Mouse (Mus musculus): Measurements from ENCODE around the gene March9. TPM values are rescaled to one million over a fixed set of nuclear protein-coding genes. Genes with fewer than 3 reads are reported as not detected.

March9 gene
- total and polyA plus RNA-seq, 3 experiments = 2.1 to 5.2 TPM; not detected in 1

GRCm38 (mm10) chr10:127090560-127091411 lies 30.8 kb upstream of the March9 start:
- no peak for DNase-seq (ENCODE audit: low read depth, low spot score)
- TF ChIP-seq MXI1 (IDR thresholded peaks at IDR 0.05; ENCODE audit: low read depth, low read length) = no peak
- no peak for TF ChIP-seq MYC (IDR thresholded peaks at IDR 0.05; ENCODE audit: low read depth, low read length)
- TF ChIP-seq UBTF (IDR thresholded peaks at IDR 0.05; ENCODE audit: borderline replicate concordance, insufficient read depth, low read depth, low read length) = no peak
- no peak for TF ChIP-seq ELF1 (IDR thresholded peaks at IDR 0.05; ENCODE audit: low read depth, low read length)
- no peak for TF ChIP-seq E2F4 (IDR thresholded peaks at IDR 0.05; ENCODE audit: borderline replicate concordance, low read depth, low read length)
- TF ChIP-seq POLR2AphosphoS2 (IDR thresholded peaks at IDR 0.05; ENCODE audit: low read length) = no peak
- no peak for TF ChIP-seq CHD1 (IDR thresholded peaks at IDR 0.05; ENCODE audit: low read depth, low read length)
- no peak for TF ChIP-seq TAL1 (IDR thresholded peaks at IDR 0.05; ENCODE audit: low read length)
- no peak for TF ChIP-seq SIN3A (IDR thresholded peaks at IDR 0.05; ENCODE audit: low read length)
- no peak for TF ChIP-seq SMC3 (IDR thresholded peaks at IDR 0.05; ENCODE audit: low read depth, low read length)
- H3K79me2 ChIP-seq (ENCODE audit: control insufficient read depth, insufficient read depth, low read length, poor library complexity) = no peaks in the 10 kb centered on the region
- H3K27ac ChIP-seq (ENCODE audit: control insufficient read depth, low read depth, low read length) = no peak overlapping the region
- H3K27me3 ChIP-seq (ENCODE audit: control insufficient read depth in 1 of 2, insufficient read depth in 2 of 2, low read length in 2 of 2) = no peaks in the 10 kb centered on the region
- H3K9me3 ChIP-seq (replicated peaks; ENCODE audit: insufficient read depth, low read length) = no peaks in the 10 kb centered on the region
- peaks cover 0 to 3% of the 10 kb centered on the region in 2 experiments; a peak in 1 of 4 replicates for H3K36me3 ChIP-seq (ENCODE audit: control insufficient read depth in 1 of 2, insufficient read depth in 2 of 2, low read length in 2 of 2)
- no peak overlapping the region for H3K4me3 ChIP-seq (ENCODE audit: control insufficient read depth in 1 of 2, insufficient read depth in 1 of 2, low read depth in 2 of 2, low read length in 2 of 2)
- H3K9ac ChIP-seq (ENCODE audit: control insufficient read depth, low read depth, low read length, poor library complexity, severe bottlenecking) = no peak overlapping the region
- no peaks in the 10 kb centered on the region for H3K4me1 ChIP-seq (ENCODE audit: control insufficient read depth in 1 of 2, insufficient read depth in 2 of 2, low read length in 2 of 2)

- H3K9me3 ChIP-seq (replicated peaks; ENCODE audit: insufficient read depth, low read length) = no peaks in the 10 kb centered on the region
- H3K27ac ChIP-seq (ENCODE audit: control insufficient read depth, low read depth, low read length) = no peak overlapping the region
- H3K9ac ChIP-seq (ENCODE audit: control insufficient read depth, low read depth, low read length, poor library complexity, severe bottlenecking) = no peak overlapping the region
- TF ChIP-seq SMC3 (IDR thresholded peaks at IDR 0.05; ENCODE audit: low read depth, low read length) = peak; percentile 45
- 0 out of 2 replicates have a peak, but pooled peaks have one; percentile 6 for TF ChIP-seq ZC3H11A (IDR thresholded peaks at IDR 0.05; ENCODE audit: low read depth, low read length)
- peak in 2 of 3 experiments; percentile 3 to 42; a peak in 2 of 6 replicates for TF ChIP-seq CTCF (IDR thresholded peaks at IDR 0.05 in 2 of 3, conservative IDR thresholded peaks at IDR 0.05 in 1 of 3; ENCODE audit: control insufficient read depth in 1 of 3, insufficient read depth in 1 of 3, low read depth in 2 of 3, low read length in 3 of 3, poor library complexity in 1 of 3, severe bottlenecking in 1 of 3)
- no peak for TF ChIP-seq GABPA (IDR thresholded peaks at IDR 0.05; ENCODE audit: low read depth, low read length)
- no peaks in the 10 kb centered on the region for H3K4me1 ChIP-seq (ENCODE audit: control insufficient read depth in 1 of 2, insufficient read depth in 2 of 2, low read length in 2 of 2)
- peaks cover 0 to 3% of the 10 kb centered on the region in 2 experiments; a peak in 1 of 4 replicates for H3K36me3 ChIP-seq (ENCODE audit: control insufficient read depth in 1 of 2, insufficient read depth in 2 of 2, low read length in 2 of 2)
- no peak for DNase-seq (ENCODE audit: low read depth, low spot score)
- H3K79me2 ChIP-seq (ENCODE audit: control insufficient read depth, insufficient read depth, low read length, poor library complexity) = no peaks in the 10 kb centered on the region
- H3K27me3 ChIP-seq (ENCODE audit: control insufficient read depth in 1 of 2, insufficient read depth in 2 of 2, low read length in 2 of 2) = no peaks in the 10 kb centered on the region
- no peak overlapping the region for H3K4me3 ChIP-seq (ENCODE audit: control insufficient read depth in 1 of 2, insufficient read depth in 1 of 2, low read depth in 2 of 2, low read length in 2 of 2)
Measured at GRCm38 (mm10) chr10:127085633-127086032, 25.6 kb upstream of the March9 start.

GRCm38 (mm10) chr10:127085052-127085451 lies 25.1 kb upstream of the March9 start:
- Histone ChIP-seq H3K27me3 (ENCODE audit: control insufficient read depth in 1 of 2, insufficient read depth in 2 of 2, low read length in 2 of 2) (no peaks in the 10 kb centered on the region), H3K9ac (ENCODE audit: control insufficient read depth, low read depth, low read length, poor library complexity, severe bottlenecking) (no peak overlapping the region), H3K36me3 (ENCODE audit: control insufficient read depth in 1 of 2, insufficient read depth in 2 of 2, low read length in 2 of 2) (peaks cover 0 to 3% of the 10 kb centered on the region in 2 experiments; a peak in 1 of 4 replicates), H3K4me3 (ENCODE audit: control insufficient read depth in 1 of 2, insufficient read depth in 1 of 2, low read depth in 2 of 2, low read length in 2 of 2) (no peak overlapping the region), H3K27ac (ENCODE audit: control insufficient read depth, low read depth, low read length) (no peak overlapping the region), H3K4me1 (ENCODE audit: control insufficient read depth in 1 of 2, insufficient read depth in 2 of 2, low read length in 2 of 2) (no peaks in the 10 kb centered on the region), H3K79me2 (ENCODE audit: control insufficient read depth, insufficient read depth, low read length, poor library complexity) (no peaks in the 10 kb centered on the region), H3K9me3 (replicated peaks; ENCODE audit: insufficient read depth, low read length) (no peaks in the 10 kb centered on the region)
- DNase-seq (ENCODE audit: low read depth, low spot score) = no peak
- TF ChIP-seq UBTF (IDR thresholded peaks at IDR 0.05; ENCODE audit: borderline replicate concordance, insufficient read depth, low read depth, low read length) (no peak), NELFE (IDR thresholded peaks at IDR 0.05; ENCODE audit: low read depth, low read length) (no peak), MAX (IDR thresholded peaks at IDR 0.05; ENCODE audit: low read length) (no peak), MAZ (IDR thresholded peaks at IDR 0.05; ENCODE audit: low read depth, low read length) (no peak), E2F4 (IDR thresholded peaks at IDR 0.05; ENCODE audit: borderline replicate concordance, low read depth, low read length) (no peak), MYB (IDR thresholded peaks at IDR 0.05; ENCODE audit: low read depth, low read length) (no peak), EP300 (IDR thresholded peaks at IDR 0.05; ENCODE audit: low read depth in 1 of 2, low read length in 2 of 2) (no peak), TAL1 (IDR thresholded peaks at IDR 0.05; ENCODE audit: low read length) (no peak), RCOR1 (IDR thresholded peaks at IDR 0.05; ENCODE audit: low read depth, low read length) (no peak), MEF2A (IDR thresholded peaks at IDR 0.05; ENCODE audit: extremely low read depth, insufficient replicate concordance, low read depth, low read length, poor library complexity, severe bottlenecking) (no peak), POLR2AphosphoS2 (IDR thresholded peaks at IDR 0.05; ENCODE audit: low read length) (no peak), TCF12 (IDR thresholded peaks at IDR 0.05; ENCODE audit: low read depth, low read length) (no peak), MXI1 (IDR thresholded peaks at IDR 0.05; ENCODE audit: low read depth, low read length) (no peak), ZC3H11A (IDR thresholded peaks at IDR 0.05; ENCODE audit: low read depth, low read length) (no peak), CHD2 (IDR thresholded peaks at IDR 0.05; ENCODE audit: low read length) (no peak), TBP (IDR thresholded peaks at IDR 0.05; ENCODE audit: low read depth, low read length) (no peak), ELF1 (IDR thresholded peaks at IDR 0.05; ENCODE audit: low read depth, low read length) (no peak), GABPA (IDR thresholded peaks at IDR 0.05; ENCODE audit: low read depth, low read length) (no peak)
